Mouse (Mus musculus): ENCODE measurements around the gene March10.

GRCm38 (mm10) chr11:105350643-105351042 lies 105.9 kb downstream of the March10 start:
- no peak for TF ChIP-seq CTCF (IDR thresholded peaks at IDR 0.05; ENCODE audit: low read depth)
- TF ChIP-seq EP300 (IDR thresholded peaks at IDR 0.05; ENCODE audit: low read depth): no peak

Data from liver, embryonic 14.5 days (tissue).